Mouse (Mus musculus): ENCODE data around the gene Cryba2.

DNA sequence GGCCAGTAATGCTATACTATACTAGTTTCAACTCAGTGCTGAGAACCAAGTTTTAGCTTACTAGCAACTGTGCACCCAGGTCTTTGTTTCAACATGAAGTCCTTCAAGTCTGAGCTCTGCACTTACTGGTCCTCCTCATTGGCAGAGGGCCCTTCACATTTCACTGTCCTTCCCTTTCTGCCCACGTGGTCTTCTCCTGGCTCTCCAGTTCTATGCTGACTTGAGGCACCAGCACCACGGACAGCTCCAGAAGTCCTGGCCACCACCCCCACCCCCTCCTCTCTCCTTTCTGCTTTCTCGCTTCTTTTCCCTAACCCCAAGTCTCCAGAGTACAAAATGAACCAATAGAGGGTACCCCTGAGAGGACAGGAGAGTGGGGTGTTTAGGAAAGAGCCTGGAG, 46.8 kb upstream of the Cryba2 start:
- TF ChIP-seq POLR2A (IDR thresholded peaks at IDR 0.05; ENCODE audit: low read depth, low read length) (no peak), CTCF (conservative IDR thresholded peaks at IDR 0.05; ENCODE audit: insufficient read depth, insufficient read length, low read depth, low read length) (no peak)
